Mouse (Mus musculus): ENCODE data around the gene Pax6. TPM values are rescaled to one million over a fixed set of nuclear protein-coding genes. Genes with fewer than 3 reads are reported as not detected.
A peak's percentile ranks its signal among the peaks of the same experiment; 100 is the strongest.

The Pax6 gene
- polyA plus RNA-seq, 1 experiment: 84.5 TPM

- no peaks in the 10 kb centered on the region for H3K27me3 ChIP-seq (ENCODE audit: control insufficient read depth, insufficient read depth, low read length)
- 3% methylated on average over 30 of the region's 30 CpGs for WGBS
- peaks cover 4% of the 10 kb centered on the region; the same call in 1 of the 2 replicates for H3K4me1 ChIP-seq (ENCODE audit: control insufficient read depth, insufficient read depth, low read length)
- peak overlapping the region; percentile 61 for H3K4me3 ChIP-seq (replicated peaks; ENCODE audit: insufficient read depth, low read depth, low read length)
- TF ChIP-seq POLR2A (IDR thresholded peaks at IDR 0.05; ENCODE audit: borderline replicate concordance, insufficient read depth, low read length): 0 out of 2 replicates have a peak, but pooled peaks have one; percentile 10
- no peak for TF ChIP-seq CTCF (IDR thresholded peaks at IDR 0.05; ENCODE audit: borderline replicate concordance, insufficient read depth, low read depth, low read length)
- DNase-seq: peak; percentile 72 to 84
- peak overlapping the region; percentile 98 for H3K27ac ChIP-seq (ENCODE audit: insufficient read depth, low read length)
Observed at GRCm38 (mm10) chr2:105680999-105681710, 12.5 kb downstream of the Pax6 start.

DNA sequence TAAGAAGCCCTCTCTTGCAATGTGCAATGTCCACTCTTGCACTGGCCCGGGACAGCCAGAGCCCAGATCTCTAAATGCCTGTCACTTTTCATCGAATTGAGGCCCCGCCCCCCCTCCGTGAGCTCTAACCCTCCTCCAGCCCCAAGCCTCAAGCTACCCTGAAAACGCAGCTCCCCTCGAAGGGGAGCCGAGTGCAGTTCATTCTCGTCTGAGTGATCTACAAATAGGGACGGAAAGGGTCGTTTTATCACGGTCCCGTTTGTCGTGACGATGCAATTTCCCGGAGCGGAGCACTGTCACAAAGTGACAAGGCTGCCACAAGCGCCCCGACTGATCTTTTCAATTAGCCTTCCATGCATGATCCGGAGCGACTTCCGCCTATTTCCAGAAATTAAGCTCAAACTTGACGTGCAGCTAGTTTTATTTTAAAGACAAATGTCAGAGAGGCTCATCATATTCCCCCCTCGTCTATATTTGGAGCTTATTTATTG lies 13.4 kb downstream of the Pax6 start:
- TF ChIP-seq POLR2A (IDR thresholded peaks at IDR 0.05; ENCODE audit: borderline replicate concordance, insufficient read depth, low read length): peak; percentile 55; the same call in 1 of the 2 replicates
- TF ChIP-seq CTCF (IDR thresholded peaks at IDR 0.05; ENCODE audit: borderline replicate concordance, insufficient read depth, low read depth, low read length): no peak
- WGBS: 2% methylated on average over 23 of the region's 23 CpGs
- peak; percentile 79 to 84 for DNase-seq
- Histone ChIP-seq H3K27ac (ENCODE audit: insufficient read depth, low read length) (peak overlapping the region; percentile 98), H3K4me3 (replicated peaks; ENCODE audit: insufficient read depth, low read depth, low read length) (peak overlapping the region; percentile 61), H3K4me1 (ENCODE audit: control insufficient read depth, insufficient read depth, low read length) (peaks cover 4% of the 10 kb centered on the region; the same call in 1 of the 2 replicates), H3K27me3 (ENCODE audit: control insufficient read depth, insufficient read depth, low read length) (no peaks in the 10 kb centered on the region)

DNA sequence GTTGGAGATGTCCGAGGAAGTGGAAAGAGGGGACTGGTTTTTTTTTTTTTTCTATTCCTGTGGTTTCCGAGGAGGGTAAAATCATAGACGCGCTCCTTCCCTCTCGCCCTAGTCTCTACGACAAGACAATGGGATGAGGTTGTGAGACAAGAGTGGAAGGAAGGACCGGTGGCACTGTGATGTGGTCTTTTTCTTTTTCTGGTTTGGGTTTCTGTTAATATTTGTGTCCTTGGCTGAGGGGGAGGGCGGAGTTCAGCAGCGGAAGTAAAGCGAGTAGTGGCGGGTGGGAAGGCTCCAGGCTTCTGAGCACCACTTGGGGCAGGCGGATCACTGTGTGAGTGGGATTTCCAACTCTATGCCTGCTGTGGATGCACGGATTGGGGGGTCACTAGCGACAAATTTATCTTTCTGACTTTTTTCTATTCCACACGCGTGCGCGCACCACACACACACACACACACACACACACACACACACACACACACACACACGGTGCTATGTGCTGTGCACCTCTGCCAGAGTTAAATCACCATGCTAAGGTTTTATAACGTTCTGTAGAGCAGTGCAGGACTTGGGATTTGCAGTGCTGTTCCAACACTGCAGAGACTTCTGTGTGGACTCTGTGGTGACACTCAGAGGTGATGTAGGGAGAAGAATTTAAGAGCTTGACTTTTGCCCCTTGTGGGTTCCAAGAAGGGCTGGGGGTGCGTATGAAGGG lies 14.1 kb downstream of the Pax6 start:
- Histone ChIP-seq H3K27me3 (ENCODE audit: control insufficient read depth, insufficient read depth, low read length) (no peaks in the 10 kb centered on the region), H3K27ac (ENCODE audit: insufficient read depth, low read length) (peak overlapping the region; percentile 98), H3K4me1 (ENCODE audit: control insufficient read depth, insufficient read depth, low read length) (peaks cover 4% of the 10 kb centered on the region; the same call in 1 of the 2 replicates), H3K4me3 (replicated peaks; ENCODE audit: insufficient read depth, low read depth, low read length) (peak overlapping the region; percentile 61)
- 2% methylated on average over 21 of the region's 21 CpGs for WGBS
- no peak for TF ChIP-seq CTCF (IDR thresholded peaks at IDR 0.05; ENCODE audit: borderline replicate concordance, insufficient read depth, low read depth, low read length)
- peak; percentile 30; the same call in 1 of the 2 replicates for TF ChIP-seq POLR2A (IDR thresholded peaks at IDR 0.05; ENCODE audit: borderline replicate concordance, insufficient read depth, low read length)
- peak; percentile 73 to 80 for DNase-seq

DNA sequence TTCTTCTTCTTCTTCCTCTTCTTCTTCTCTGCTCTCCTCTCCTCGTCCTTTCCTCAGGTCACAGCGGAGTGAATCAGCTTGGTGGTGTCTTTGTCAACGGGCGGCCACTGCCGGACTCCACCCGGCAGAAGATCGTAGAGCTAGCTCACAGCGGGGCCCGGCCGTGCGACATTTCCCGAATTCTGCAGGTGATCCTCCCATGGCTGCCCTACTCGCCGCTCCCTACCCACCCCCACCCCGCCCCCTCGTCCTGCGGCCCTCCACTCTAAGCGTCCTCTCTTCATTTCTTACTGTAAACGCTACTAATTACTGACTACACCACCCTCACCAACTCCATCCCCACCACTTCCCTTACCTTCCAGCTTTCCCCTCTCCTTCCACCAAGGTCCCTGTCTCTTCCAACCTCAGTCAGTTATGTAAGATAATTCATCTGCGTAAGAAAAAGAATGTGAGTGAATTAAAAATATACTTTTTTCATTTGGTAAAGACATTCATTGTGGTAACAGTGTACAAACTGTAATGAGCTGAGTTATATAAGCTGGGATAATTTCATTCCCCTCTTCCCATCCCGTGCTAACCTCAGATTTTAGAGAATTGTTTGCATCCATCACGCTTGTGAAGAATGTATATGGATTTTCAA lies 15.2 kb downstream of the Pax6 start:
- H3K4me3 ChIP-seq (replicated peaks; ENCODE audit: insufficient read depth, low read depth, low read length): peak overlapping the region; percentile 64
- DNase-seq: peak; percentile 76 to 79
- H3K4me1 ChIP-seq (ENCODE audit: control insufficient read depth, insufficient read depth, low read length): peaks cover 4% of the 10 kb centered on the region; the same call in 1 of the 2 replicates
- 10% methylated on average over 22 of the region's 22 CpGs for WGBS
- no peaks in the 10 kb centered on the region for H3K27me3 ChIP-seq (ENCODE audit: control insufficient read depth, insufficient read depth, low read length)
- TF ChIP-seq CTCF (IDR thresholded peaks at IDR 0.05; ENCODE audit: borderline replicate concordance, insufficient read depth, low read depth, low read length) (no peak), POLR2A (IDR thresholded peaks at IDR 0.05; ENCODE audit: borderline replicate concordance, insufficient read depth, low read length) (no peak)
- H3K27ac ChIP-seq (ENCODE audit: insufficient read depth, low read length): peak overlapping the region; percentile 98

DNA sequence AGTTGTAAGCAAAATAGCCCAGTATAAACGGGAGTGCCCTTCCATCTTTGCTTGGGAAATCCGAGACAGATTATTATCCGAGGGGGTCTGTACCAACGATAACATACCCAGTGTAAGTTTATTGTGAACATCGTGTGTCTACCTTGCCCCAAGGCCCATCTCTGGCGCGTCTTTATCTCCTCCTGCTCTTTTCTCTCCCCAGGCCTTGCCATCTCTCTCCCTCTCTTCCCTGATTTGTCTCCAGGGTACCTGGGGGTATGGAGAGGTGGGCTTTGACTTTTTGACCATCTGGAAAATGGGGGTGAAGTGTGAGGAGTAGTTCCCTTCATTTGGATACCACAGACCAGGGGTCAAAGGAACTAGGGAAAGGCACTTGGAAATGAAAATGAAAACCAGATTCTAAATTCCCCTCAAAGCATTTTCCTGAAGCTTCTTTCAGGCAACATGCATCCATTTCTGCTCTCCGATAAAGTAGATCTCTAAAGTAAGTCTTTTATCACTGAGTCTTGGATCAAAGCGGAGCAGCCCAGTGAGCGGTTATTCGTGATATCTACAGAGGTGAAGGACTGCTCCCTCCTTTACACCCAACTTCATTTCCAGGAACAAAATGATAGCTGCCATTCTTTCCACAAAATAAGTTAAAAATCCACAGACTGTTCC lies 16.4 kb downstream of the Pax6 start:
- Histone ChIP-seq H3K4me3 (replicated peaks; ENCODE audit: insufficient read depth, low read depth, low read length) (peak overlapping the region; percentile 35), H3K27ac (ENCODE audit: insufficient read depth, low read length) (peak overlapping the region; percentile 97), H3K4me1 (ENCODE audit: control insufficient read depth, insufficient read depth, low read length) (peaks cover 4% of the 10 kb centered on the region; the same call in 1 of the 2 replicates), H3K27me3 (ENCODE audit: control insufficient read depth, insufficient read depth, low read length) (no peaks in the 10 kb centered on the region)
- 15% methylated on average over 11 of the region's 11 CpGs for WGBS
- TF ChIP-seq POLR2A (IDR thresholded peaks at IDR 0.05; ENCODE audit: borderline replicate concordance, insufficient read depth, low read length) (no peak), CTCF (IDR thresholded peaks at IDR 0.05; ENCODE audit: borderline replicate concordance, insufficient read depth, low read depth, low read length) (no peak)
- DNase-seq: peak; percentile 57 to 72

GRCm38 (mm10) chr2:105685651-105686050 lies 17.0 kb downstream of the Pax6 start:
- peak; percentile 74 to 76 for DNase-seq
- peak overlapping the region; percentile 33 for H3K4me3 ChIP-seq (replicated peaks; ENCODE audit: insufficient read depth, low read depth, low read length)
- H3K4me1 ChIP-seq (ENCODE audit: control insufficient read depth, insufficient read depth, low read length): peaks cover 4% of the 10 kb centered on the region; the same call in 1 of the 2 replicates
- no peaks in the 10 kb centered on the region for H3K27me3 ChIP-seq (ENCODE audit: control insufficient read depth, insufficient read depth, low read length)
- peak overlapping the region; percentile 97 for H3K27ac ChIP-seq (ENCODE audit: insufficient read depth, low read length)
- TF ChIP-seq CTCF (IDR thresholded peaks at IDR 0.05; ENCODE audit: borderline replicate concordance, insufficient read depth, low read depth, low read length) (no peak), POLR2A (IDR thresholded peaks at IDR 0.05; ENCODE audit: borderline replicate concordance, insufficient read depth, low read length) (no peak)
- WGBS: 9% methylated on average over 11 of the region's 11 CpGs
